Mouse (Mus musculus) thymus, adult 2 months (tissue): ENCODE measurements at regions not wholly inside any gene's neighbourhood (a gene's known extent, or its start where the extent isn't known, plus 50 kb on each side); places are given as distances from the start of the nearest gene placed in this dataset.

ENCODE experiments used
- CTCF ChIP-seq: fragments of 200-500 bp; IDR thresholded peaks from 2 replicates; pipeline ENCODE4 v1.5.1; 2012; ENCODE audit warnings: mild to moderate bottlenecking, control low read depth, low read length, moderate library complexity, borderline replicate concordance; ENCODE audit not compliant: control insufficient read depth, poor library complexity, insufficient read depth; ENCODE audit errors: extremely low read depth
- POLR2A ChIP-seq: fragments of 200-500 bp; IDR thresholded peaks from 2 replicates; pipeline ENCODE4 v1.6.1; 2012; ENCODE audit warnings: mild to moderate bottlenecking, low read length, control low read depth, moderate library complexity; ENCODE audit not compliant: control insufficient read depth, poor library complexity, insufficient read depth; ENCODE audit errors: extremely low read depth

DNA sequence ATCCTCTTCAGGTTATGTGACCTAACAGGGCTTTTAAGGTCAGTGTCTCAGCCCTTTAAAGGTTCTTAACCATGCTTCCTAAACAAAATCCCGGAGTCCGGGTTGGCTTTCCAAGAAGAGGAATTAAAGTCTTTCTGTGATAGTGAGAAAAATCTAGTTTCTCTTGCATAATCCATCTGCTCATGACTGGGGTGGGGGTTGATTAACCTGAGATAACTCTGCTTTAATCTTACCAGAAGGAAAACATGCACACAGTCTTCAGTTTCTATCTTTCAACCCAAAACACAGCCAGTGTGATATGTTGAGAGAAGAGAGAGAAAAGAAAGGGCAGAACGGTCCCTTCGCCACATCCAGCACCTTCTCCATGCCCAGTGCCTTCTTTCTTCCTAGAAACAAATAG, 508.8 kb downstream of the Pdcd6ip start:
- TF ChIP-seq POLR2A, result no peak
- no peak for TF ChIP-seq CTCF
